Comparison of ENCODE assay signal across 8 mouse cellular contexts in the genomic region with DNA sequence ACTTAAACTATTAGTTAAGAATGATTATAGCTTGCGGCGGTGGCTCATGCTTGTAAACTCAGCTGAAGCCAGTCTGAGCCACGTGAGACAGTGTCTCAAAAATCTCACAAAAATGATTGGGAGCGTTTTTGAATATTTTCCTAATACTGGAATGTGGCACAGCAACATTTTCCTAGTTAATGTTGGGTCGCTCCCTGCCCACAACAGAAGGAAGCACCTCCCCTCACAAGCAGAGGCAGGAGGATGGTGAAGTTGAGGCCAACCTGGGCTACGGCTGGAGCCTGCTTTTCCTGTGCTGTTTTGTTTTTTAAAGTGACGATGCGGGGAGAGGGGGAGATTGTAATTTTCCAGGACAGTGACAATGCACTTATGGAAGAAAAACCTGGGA. TPM values are rescaled to one million over a fixed set of nuclear protein-coding genes. Genes with fewer than 3 reads are reported as not detected.
DNase-seq lines count a peak whose midpoint lies in the region; ATAC-seq lines count a peak whose summit lies in the region.

No protein-coding gene starts in this region.

- H3K36me3 ChIP-seq in megakaryocyte, embryonic 14.5 days (replicated peaks; ENCODE audit: low read length), result peaks cover 52% of the 10 kb centered on the region
- peaks cover 66% of the 10 kb centered on the region for H3K36me3 ChIP-seq in erythroblast, embryonic 14.5 days (ENCODE audit: control insufficient read depth)
- peaks cover 26% of the 10 kb centered on the region for H3K36me3 ChIP-seq in midbrain, embryonic 15.5 days (replicated peaks)

- H3K9me3 ChIP-seq in megakaryocyte, embryonic 14.5 days, result no peaks in the 10 kb centered on the region
- H3K9me3 ChIP-seq in erythroblast, embryonic 14.5 days (ENCODE audit: control insufficient read depth, low read length), result no peaks in the 10 kb centered on the region
- no peaks in the 10 kb centered on the region for H3K9me3 ChIP-seq in midbrain, embryonic 15.5 days

- ATAC-seq in megakaryocyte, adult 5-6 weeks (ENCODE audit: poor library complexity, severe bottlenecking), result no peak
- ATAC-seq in midbrain, embryonic 15.5 days (replicated peaks), result no peak

- peak overlapping the region; percentile 64 for H3K4me2 ChIP-seq in midbrain, embryonic 15.5 days

- H3K27me3 ChIP-seq in megakaryocyte, embryonic 14.5 days (replicated peaks), result no peaks in the 10 kb centered on the region
- no peaks in the 10 kb centered on the region for H3K27me3 ChIP-seq in erythroblast, embryonic 14.5 days (ENCODE audit: control insufficient read depth)
- no peaks in the 10 kb centered on the region for H3K27me3 ChIP-seq in midbrain, embryonic 15.5 days (replicated peaks)

- intact Hi-C loops in left cerebral cortex, postnatal 4 days (cut with DNase I), result no loop called here

- H3K9ac ChIP-seq in midbrain, embryonic 15.5 days, result peak overlapping the region; percentile 84; the same call in 1 of the 2 replicates

- DNase-seq in kidney, adult 9 months, result peak; percentile 49
- no peak for DNase-seq in urinary bladder, postnatal 36 days (ENCODE audit: low spot score in 2 of 2)
- DNase-seq in B cell, adult 2 months, result no peak
- no peak for DNase-seq in left cerebral cortex, postnatal 4 days

- H3K4me3 ChIP-seq in megakaryocyte, embryonic 14.5 days (replicated peaks), result peak overlapping the region; percentile 98
- peak overlapping the region; percentile 77 for H3K4me3 ChIP-seq in erythroblast, embryonic 14.5 days (replicated peaks)
- peak overlapping the region; percentile 59 for H3K4me3 ChIP-seq in midbrain, embryonic 15.5 days

- WGBS in midbrain, embryonic 15.5 days, result 6% methylated on average over 8 of the region's 8 CpGs

- peak overlapping the region; percentile 93 for H3K27ac ChIP-seq in midbrain, embryonic 15.5 days

- peaks cover 26% of the 10 kb centered on the region for H3K4me1 ChIP-seq in megakaryocyte, embryonic 14.5 days
- H3K4me1 ChIP-seq in erythroblast, embryonic 14.5 days (ENCODE audit: control insufficient read depth), result peaks cover 53% of the 10 kb centered on the region
- peaks cover 13% of the 10 kb centered on the region for H3K4me1 ChIP-seq in midbrain, embryonic 15.5 days

RNA-seq across cellular contexts. Expression of a gene that starts 0.7 kb away (rescaled TPM):
- polyA plus RNA-seq in megakaryocyte, embryonic 14.5 days (2012; ENCODE audit: insufficient read depth, low replicate concordance), result 11.7 and 67.7 TPM in 2 replicates
- total RNA-seq in megakaryocyte, adult 5-6 weeks (2015), result 26.0 and 30.6 TPM in 2 replicates
- 10.2 and 19.1 TPM in 2 replicates for total RNA-seq in megakaryocyte, adult 5-6 weeks (2017)
- polyA plus RNA-seq in erythroblast, embryonic 14.5 days (2012), result 9.3 and 10.6 TPM in 2 replicates
- 35.4 and 36.4 TPM in 2 replicates for polyA plus RNA-seq in midbrain, embryonic 15.5 days (2015; fragmentation: Nextera tagmentation; extraction: Ambion mirVana)
- 10 to 100 TPM in 1 of 2 experiments, 1 to 10 TPM in 1; 9.4 to 11.5 TPM for total RNA-seq in left cerebral cortex, postnatal 4 days (2021)

RNA-seq across cellular contexts. Expression of a gene that starts 12.8 kb away (rescaled TPM):
- 183 and 234 TPM in 2 replicates for polyA plus RNA-seq in megakaryocyte, embryonic 14.5 days (2012; ENCODE audit: insufficient read depth, low replicate concordance)
- total RNA-seq in megakaryocyte, adult 5-6 weeks (2015), result 93.0 and 102 TPM in 2 replicates
- total RNA-seq in megakaryocyte, adult 5-6 weeks (2017), result 115 and 125 TPM in 2 replicates
- polyA plus RNA-seq in erythroblast, embryonic 14.5 days (2012), result 18.1 and 24.0 TPM in 2 replicates
- 364 and 368 TPM in 2 replicates for polyA plus RNA-seq in midbrain, embryonic 15.5 days (2015; fragmentation: Nextera tagmentation; extraction: Ambion mirVana)
- total RNA-seq in left cerebral cortex, postnatal 4 days (2021), result 100 to 1,000 TPM; 204 to 208 TPM

RNA-seq across cellular contexts. Expression of a gene that starts 15.7 kb away (rescaled TPM):
- polyA plus RNA-seq in megakaryocyte, embryonic 14.5 days (2012; ENCODE audit: insufficient read depth, low replicate concordance), result not detected in 2 replicates
- total RNA-seq in megakaryocyte, adult 5-6 weeks (2015), result 2.6 and 4.7 TPM in 2 replicates
- 1.4 and 1.7 TPM in 2 replicates for total RNA-seq in megakaryocyte, adult 5-6 weeks (2017)
- polyA plus RNA-seq in erythroblast, embryonic 14.5 days (2012), result 0.15 TPM in 1 of 2 replicates, not detected in the other
- 7.3 and 9.6 TPM in 2 replicates for polyA plus RNA-seq in midbrain, embryonic 15.5 days (2015; fragmentation: Nextera tagmentation; extraction: Ambion mirVana)
- 1 to 10 TPM; 7.1 to 8.5 TPM for total RNA-seq in left cerebral cortex, postnatal 4 days (2021)

RNA-seq across cellular contexts. Expression of a gene that starts 42.9 kb away (rescaled TPM):
- 9.7 and 18.7 TPM in 2 replicates for polyA plus RNA-seq in megakaryocyte, embryonic 14.5 days (2012; ENCODE audit: insufficient read depth, low replicate concordance)
- total RNA-seq in megakaryocyte, adult 5-6 weeks (2015), result 20.7 and 27.5 TPM in 2 replicates
- total RNA-seq in megakaryocyte, adult 5-6 weeks (2017), result 14.2 and 14.5 TPM in 2 replicates
- polyA plus RNA-seq in erythroblast, embryonic 14.5 days (2012), result 6.2 and 7.3 TPM in 2 replicates
- 53.1 and 55.6 TPM in 2 replicates for polyA plus RNA-seq in midbrain, embryonic 15.5 days (2015; fragmentation: Nextera tagmentation; extraction: Ambion mirVana)
- total RNA-seq in left cerebral cortex, postnatal 4 days (2021), result 10 to 100 TPM; 39.0 to 41.7 TPM

RNA-seq across cellular contexts. Expression of a gene that starts 43.0 kb away (rescaled TPM):
- 48.8 and 102 TPM in 2 replicates for polyA plus RNA-seq in megakaryocyte, embryonic 14.5 days (2012; ENCODE audit: insufficient read depth, low replicate concordance)
- 20.7 and 25.5 TPM in 2 replicates for total RNA-seq in megakaryocyte, adult 5-6 weeks (2015)
- total RNA-seq in megakaryocyte, adult 5-6 weeks (2017), result 14.5 and 14.6 TPM in 2 replicates
- polyA plus RNA-seq in erythroblast, embryonic 14.5 days (2012), result 13.0 and 15.1 TPM in 2 replicates
- polyA plus RNA-seq in midbrain, embryonic 15.5 days (2015; fragmentation: Nextera tagmentation; extraction: Ambion mirVana), result 63.7 and 67.1 TPM in 2 replicates
- 10 to 100 TPM; 45.3 to 45.9 TPM for total RNA-seq in left cerebral cortex, postnatal 4 days (2021)
